Mouse (Mus musculus) heart, postnatal 10 days (tissue): Measurements from ENCODE around the gene Rhno1. TPM values are rescaled to one million over a fixed set of nuclear protein-coding genes. Genes with fewer than 3 reads are reported as not detected.
"Not testable (repeated sequence)": the region's sequence is repeated elsewhere in the genome, so short reads cannot be mapped to it uniquely, and the experiment has no call there.

Source experiments
- DNase-seq, 2 experiments: peaks; one replicate each; pipeline ENCODE4 v3.0.0; 2021
- intact Hi-C: fragments of 180-260 bp; cut with DNase I; formaldehyde crosslinking; loops from one replicate; pipeline ENCODE4 v1.15.1; 2025
- total RNA-seq, 2 experiments: library from RNA; stranded (reverse); gene quantifications; 2 replicates each; pipeline ENCODE4 v1.2.3; 2021

Rhno1 gene
- 10 to 100 TPM; 14.7 to 15.3 TPM for total RNA-seq

GRCm38 (mm10) chr6:128362381-128363006 is at the start of gene Rhno1, which contains the start of gene Foxm1:
Rhno1 (minus strand) TSS chr6:128362911.
Foxm1 (plus strand) TSS chr6:128362967.
- DNase-seq, result peak; percentile 90 to 91
- intact Hi-C loops, result no loop called here

- DNase-seq, result peak; percentile 77 to 85
- intact Hi-C loops, result loop anchor here (1.0 to 2.0 kb wide), 2 partner anchors 93 to 176 kb away; no protein-coding TSS in a partner anchor
Observed at GRCm38 (mm10) chr6:128411115-128411514, 48.4 kb upstream of the Rhno1 start.

- intact Hi-C loops, result loop anchor here (2.0 kb wide), 1 partner anchor 176 kb away; no protein-coding TSS in a partner anchor
Observed at GRCm38 (mm10) chr6:128410305-128410704, 47.6 kb upstream of the Rhno1 start.

GRCm38 (mm10) chr6:128408544-128409125 is 45.9 kb upstream of the Rhno1 start:
- DNase-seq, result no peak
- intact Hi-C loops, result no loop called here

More at GRCm38 (mm10) chr6:128410305-128410704, 47.6 kb upstream of the Rhno1 start:
- no peak for DNase-seq

- intact Hi-C loops, result no loop called here
- peak; percentile 15 to 26 for DNase-seq
Observed at GRCm38 (mm10) chr6:128404708-128405107, 42.0 kb upstream of the Rhno1 start.

GRCm38 (mm10) chr6:128399421-128400185 is 36.9 kb upstream of the Rhno1 start:
- peak; percentile 37 to 49 for DNase-seq
- intact Hi-C loops, result no loop called here

GRCm38 (mm10) chr6:128398996-128399395 is 36.3 kb upstream of the Rhno1 start, which contains the start of gene Nrip2:
Nrip2 (plus strand) TSS chr6:128399296.
- intact Hi-C loops, result no loop called here
- no peak for DNase-seq

- intact Hi-C loops, result no loop called here
- DNase-seq, result no peak
Observed at GRCm38 (mm10) chr6:128397574-128398261, 35.0 kb upstream of the Rhno1 start.

- intact Hi-C loops, result no loop called here
Observed at GRCm38 (mm10) chr6:128390683-128391082, 28.0 kb upstream of the Rhno1 start.

GRCm38 (mm10) chr6:128389185-128389584 is 26.5 kb upstream of the Rhno1 start:
- intact Hi-C loops, result no loop called here
- DNase-seq, result no peak

More at GRCm38 (mm10) chr6:128390683-128391082, 28.0 kb upstream of the Rhno1 start:
- DNase-seq, result no peak

GRCm38 (mm10) chr6:128385026-128385425 is 22.3 kb upstream of the Rhno1 start:
- DNase-seq, result no peak
- intact Hi-C loops, result no loop called here

- no peak for DNase-seq
- intact Hi-C loops, result no loop called here
Observed at GRCm38 (mm10) chr6:128383752-128384151, 21.0 kb upstream of the Rhno1 start.

GRCm38 (mm10) chr6:128381254-128381653 is 18.5 kb upstream of the Rhno1 start:
- DNase-seq, result no peak
- intact Hi-C loops, result no loop called here

- intact Hi-C loops, result not testable (repeated sequence)
Observed at GRCm38 (mm10) chr6:128380594-128381167, 18.0 kb upstream of the Rhno1 start.

GRCm38 (mm10) chr6:128379636-128380035 is 16.9 kb upstream of the Rhno1 start:
- DNase-seq, result no peak
- intact Hi-C loops, result no loop called here

More at GRCm38 (mm10) chr6:128380594-128381167, 18.0 kb upstream of the Rhno1 start:
- not testable (repeated sequence) for DNase-seq

- DNase-seq, result no peak
- intact Hi-C loops, result no loop called here
Observed at GRCm38 (mm10) chr6:128376371-128377085, 13.8 kb upstream of the Rhno1 start.

GRCm38 (mm10) chr6:128375192-128375591 is 12.5 kb upstream of the Rhno1 start, which contains the start of the genes Tex52 and Gm44596:
Tex52 (plus strand) TSS chr6:128375456.
Gm44596 (plus strand) TSS chr6:128375503.
- intact Hi-C loops, result no loop called here

GRCm38 (mm10) chr6:128370040-128370439 is 7.3 kb upstream of the Rhno1 start:
- DNase-seq, result no peak
- intact Hi-C loops, result no loop called here

More at GRCm38 (mm10) chr6:128375192-128375591, 12.5 kb upstream of the Rhno1 start, which contains the start of the genes Tex52 and Gm44596:
- peak; percentile 50 to 54 for DNase-seq

- intact Hi-C loops, result no loop called here
- no peak for DNase-seq
Observed at GRCm38 (mm10) chr6:128366466-128366865, 3.8 kb upstream of the Rhno1 start.
